Mouse (Mus musculus) midbrain, postnatal 0 days (tissue): ENCODE data around the gene Rcn2. TPM values are rescaled to one million over a fixed set of nuclear protein-coding genes. Genes with fewer than 3 reads are reported as not detected.

Experiments
- ATAC-seq: fragments of 200-750 bp; cut with Nextera tagmentation; 2 replicates; pipeline ENCODE4 v1.8.0; 2017; ENCODE audit warnings: moderate number of reproducible peaks, mild to moderate bottlenecking, moderate TSS enrichment, moderate library complexity; ENCODE audit not compliant: low FRiP score
- DNase-seq: peaks from one replicate; pipeline ENCODE4 v3.0.0-alpha.2; 2015; ENCODE audit warnings: low spot score
- H3K27ac ChIP-seq: fragments of 300-500 bp; sonication (generic); 2 replicates; pipeline ENCODE4 v1.5.1; 2014; ENCODE audit warnings: low read depth, mild to moderate bottlenecking, low read length, mixed read lengths
- H3K27me3 ChIP-seq: fragments of 300-500 bp; sonication (generic); 2 replicates; pipeline ENCODE4 v1.6.1; 2014; ENCODE audit warnings: low read length, control low read depth, mixed read lengths; ENCODE audit not compliant: insufficient read depth
- H3K36me3 ChIP-seq: fragments of 300-500 bp; sonication (generic); 2 replicates; pipeline ENCODE4 v1.6.1; 2014; ENCODE audit warnings: low read length, control low read depth, mixed read lengths; ENCODE audit not compliant: insufficient read depth
- H3K4me1 ChIP-seq: fragments of 300-500 bp; sonication (generic); 2 replicates; pipeline ENCODE4 v1.6.1; 2014; ENCODE audit warnings: mild to moderate bottlenecking, control low read depth, antibody characterized with exemption, low read length, mixed read lengths; ENCODE audit not compliant: insufficient read depth
- H3K4me2 ChIP-seq: fragments of 300-500 bp; sonication (generic); 2 replicates; pipeline ENCODE4 v1.6.1; 2014; ENCODE audit warnings: low read depth, mild to moderate bottlenecking, low read length, mixed read lengths; ENCODE audit not compliant: poor library complexity, severe bottlenecking
- H3K4me3 ChIP-seq: fragments of 300-500 bp; sonication (generic); 2 replicates; pipeline ENCODE4 v1.5.1; 2014; ENCODE audit warnings: low read depth, mild to moderate bottlenecking, low read length, moderate library complexity
- H3K9ac ChIP-seq: fragments of 300-500 bp; sonication (generic); replicated peaks from 2 replicates; pipeline ENCODE4 v1.6.1; 2014; ENCODE audit warnings: mild to moderate bottlenecking, low read length, moderate library complexity, mixed read lengths; ENCODE audit not compliant: poor library complexity, severe bottlenecking
- H3K9me3 ChIP-seq: fragments of 300-500 bp; sonication (generic); 2 replicates; pipeline ENCODE4 v1.6.1; 2016; ENCODE audit warnings: low read length, control low read depth
- CTCF ChIP-seq: IDR thresholded peaks from 2 replicates; pipeline ENCODE4 v1.5.1; 2016; ENCODE audit warnings: antibody characterized with exemption, mild to moderate bottlenecking
- WGBS: fragments of 180-500 bp; shearing (Covaris S2); extraction: QIAGEN DNeasy Blood & Tissue Kit; methylation state at CpG from one replicate; pipeline ENCODE4 v1.1.7; 2014; 5-methylcytosine and 5-hydroxymethylcytosine counted together
- polyA plus RNA-seq: library from polyadenylated mRNA; unstranded; fragments of >200 nt; fragmentation: Nextera tagmentation; extraction: Ambion mirVana; gene quantifications from 2 replicates; pipeline ENCODE4 v1.2.1, GENCODE M21; 2015
- total RNA-seq: library from RNA; depleted of rRNA; stranded (reverse); fragments of >200 nt; gene quantifications from 2 replicates; pipeline ENCODE4 v1.2.3, GENCODE M21; 2014

Gene Rcn2
- total and polyA plus RNA-seq, 2 experiments from 2014 or later: 110 to 295 TPM

DNA sequence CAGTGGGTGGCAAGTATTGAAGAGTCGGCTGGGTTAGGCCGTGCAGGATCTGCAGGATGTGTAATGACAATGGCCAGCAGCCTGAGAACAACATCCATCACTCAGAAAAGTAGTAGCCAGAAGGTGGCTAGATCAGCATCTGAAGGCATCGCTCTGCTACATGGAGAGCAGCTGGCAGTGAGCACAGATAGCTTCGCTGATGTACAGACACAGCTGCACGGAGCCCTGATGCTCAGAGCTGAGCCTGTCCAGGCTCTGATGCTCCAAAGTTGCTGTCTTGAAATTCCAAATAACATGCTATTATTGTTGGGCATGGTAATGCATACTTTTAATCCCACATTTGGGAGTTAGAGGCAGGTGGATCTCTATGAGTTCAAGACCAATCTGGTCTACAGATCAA is 44.9 kb downstream of the Rcn2 start:
- no peak overlapping the region for H3K4me3 ChIP-seq
- no peak overlapping the region for H3K9ac ChIP-seq
- no peaks in the 10 kb centered on the region for H3K9me3 ChIP-seq
- H3K27ac ChIP-seq: no peak overlapping the region
- TF ChIP-seq CTCF: no peak
- no peak for ATAC-seq
- H3K4me1 ChIP-seq: no peaks in the 10 kb centered on the region
- H3K4me2 ChIP-seq: no peak overlapping the region
- no peaks in the 10 kb centered on the region for H3K27me3 ChIP-seq
- H3K36me3 ChIP-seq: no peaks in the 10 kb centered on the region
- DNase-seq: no peak
- 91% methylated on average over 5 of the region's 5 CpGs for WGBS

DNA sequence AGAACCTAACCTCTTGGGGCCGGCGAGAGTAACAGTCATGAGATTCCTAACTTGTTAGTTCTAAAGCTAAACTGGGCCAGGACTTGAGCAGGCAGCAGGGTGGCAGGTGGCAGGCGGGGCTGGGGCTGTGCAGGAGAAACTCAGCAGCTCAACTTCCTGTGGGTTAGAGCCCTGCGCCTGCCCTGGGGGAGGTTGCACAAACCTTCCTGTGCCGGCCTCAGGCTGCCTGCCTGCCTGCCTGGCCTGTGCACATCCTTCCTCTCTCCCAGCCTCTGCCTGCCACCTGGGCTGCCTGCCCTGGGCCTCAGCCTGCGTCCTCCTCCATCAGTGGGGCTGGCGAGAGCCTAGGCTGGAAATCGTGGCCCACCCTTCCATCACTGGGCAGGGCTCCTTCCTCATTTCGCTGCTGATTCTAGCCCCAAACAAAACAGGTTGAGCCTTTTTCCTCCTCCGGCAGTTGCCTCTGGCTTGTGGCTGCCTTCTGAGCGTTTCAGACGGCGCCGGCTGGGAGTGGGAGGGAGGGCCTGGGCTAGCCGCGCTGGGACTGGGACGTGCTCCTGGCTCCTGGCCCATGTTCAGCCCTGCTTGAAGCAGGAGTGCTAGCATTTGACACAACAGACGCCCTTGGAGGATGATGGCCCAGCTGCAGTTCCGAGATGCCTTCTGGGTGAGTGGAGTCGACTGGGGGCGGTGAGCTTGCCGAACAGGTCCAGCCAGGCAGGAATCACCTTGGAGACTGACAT is 48.3 kb downstream of the Rcn2 start, which contains the start of gene Pstpip1:
Gene Pstpip1, plus strand, starts transcription at position 185 of the 743 bp plus-strand sequence.
- peak within 1 kb of the TSS; percentile 14 for H3K27ac ChIP-seq

DNA sequence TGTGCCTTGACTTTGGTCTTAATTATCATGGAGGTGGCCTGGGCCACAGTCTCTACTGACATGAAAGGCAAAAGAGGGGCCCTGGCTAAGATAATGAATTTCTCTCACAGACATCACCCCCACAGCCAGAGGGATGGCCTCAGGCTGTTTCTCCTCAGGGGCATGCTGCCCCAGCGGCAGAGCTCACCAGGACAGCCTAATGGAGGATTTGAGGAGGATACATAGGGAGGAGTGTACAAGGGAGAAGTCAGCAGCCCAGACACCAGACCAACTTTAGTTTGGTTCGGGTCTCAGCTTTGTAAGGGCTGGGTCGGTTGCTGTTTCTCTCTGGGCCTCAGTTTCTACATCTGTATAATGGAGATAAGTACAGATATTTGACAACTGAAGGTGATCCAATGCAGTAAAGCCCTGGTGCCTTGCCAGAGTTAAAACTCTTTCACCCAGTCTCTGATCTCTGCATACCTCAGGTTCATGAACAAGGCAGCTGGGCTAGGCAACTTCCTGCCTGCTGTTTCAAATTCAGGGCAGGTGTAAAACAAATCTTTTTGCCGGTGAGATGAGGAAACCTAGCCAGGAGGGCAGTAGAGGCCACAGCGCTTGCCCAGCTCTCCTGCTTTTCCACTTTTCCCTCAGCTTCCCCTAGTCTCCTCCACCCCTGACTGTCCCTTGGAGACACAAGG is 49.0 kb downstream of the Rcn2 start:
- Histone ChIP-seq H3K27me3 (no peaks in the 10 kb centered on the region), H3K4me1 (no peaks in the 10 kb centered on the region), H3K9ac (no peak overlapping the region), H3K27ac (peak overlapping the region; percentile 14; the same call in 1 of the 2 replicates), H3K4me2 (no peak overlapping the region), H3K36me3 (no peaks in the 10 kb centered on the region), H3K9me3 (no peaks in the 10 kb centered on the region), H3K4me3 (no peak overlapping the region)
- 75% methylated on average over 5 of the region's 5 CpGs for WGBS
- no peak for TF ChIP-seq CTCF
- ATAC-seq (peak; percentile 13; the same call in 1 of the 2 replicates), DNase-seq (no peak)

More for the DNA sequence above, 48.3 kb downstream of the Rcn2 start, which contains the start of gene Pstpip1:
- Histone ChIP-seq H3K4me3 (no peak within 1 kb of the TSS), H3K4me2 (no peak within 1 kb of the TSS), H3K4me1 (no peaks in the 10 kb centered on the region), H3K9me3 (no peaks in the 10 kb centered on the region), H3K36me3 (no peaks in the 10 kb centered on the region), H3K9ac (peak within 1 kb of the TSS; percentile 29; the same call in 1 of the 2 replicates), H3K27me3 (no peaks in the 10 kb centered on the region)
- DNase-seq: peak; percentile 78
- ATAC-seq: peak; percentile 84
- WGBS: 39% methylated on average over 22 of the region's 22 CpGs
- TF ChIP-seq CTCF: no peak

DNA sequence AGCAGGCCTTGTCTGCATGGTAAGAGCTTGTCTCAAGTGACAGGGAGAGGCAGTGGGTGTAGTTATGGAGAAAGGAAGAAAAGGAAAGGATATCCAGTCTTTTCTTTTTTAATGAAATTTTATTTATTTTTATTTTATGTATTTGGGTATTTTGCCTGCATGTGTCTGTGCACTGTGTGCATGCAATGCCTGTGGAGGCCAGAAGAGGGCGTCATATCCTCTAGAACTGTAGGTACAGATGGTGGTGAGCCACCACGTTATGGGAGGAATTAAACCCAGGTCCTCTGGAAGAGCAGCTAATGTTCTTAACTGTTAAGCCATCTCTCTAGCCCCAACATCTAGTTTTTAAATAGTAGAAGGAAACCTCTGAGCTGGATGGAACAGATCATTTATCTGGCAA is 50.5 kb downstream of the Rcn2 start:
- Histone ChIP-seq H3K4me3 (no peak overlapping the region), H3K27me3 (no peaks in the 10 kb centered on the region), H3K9ac (no peak overlapping the region), H3K36me3 (no peaks in the 10 kb centered on the region), H3K27ac (no peak overlapping the region), H3K9me3 (no peaks in the 10 kb centered on the region), H3K4me2 (no peak overlapping the region), H3K4me1 (no peaks in the 10 kb centered on the region)
- DNase-seq (no peak), ATAC-seq (no peak)
- TF ChIP-seq CTCF: peak; percentile 54
- 39% methylated on average over 2 of the region's 2 CpGs for WGBS

DNA sequence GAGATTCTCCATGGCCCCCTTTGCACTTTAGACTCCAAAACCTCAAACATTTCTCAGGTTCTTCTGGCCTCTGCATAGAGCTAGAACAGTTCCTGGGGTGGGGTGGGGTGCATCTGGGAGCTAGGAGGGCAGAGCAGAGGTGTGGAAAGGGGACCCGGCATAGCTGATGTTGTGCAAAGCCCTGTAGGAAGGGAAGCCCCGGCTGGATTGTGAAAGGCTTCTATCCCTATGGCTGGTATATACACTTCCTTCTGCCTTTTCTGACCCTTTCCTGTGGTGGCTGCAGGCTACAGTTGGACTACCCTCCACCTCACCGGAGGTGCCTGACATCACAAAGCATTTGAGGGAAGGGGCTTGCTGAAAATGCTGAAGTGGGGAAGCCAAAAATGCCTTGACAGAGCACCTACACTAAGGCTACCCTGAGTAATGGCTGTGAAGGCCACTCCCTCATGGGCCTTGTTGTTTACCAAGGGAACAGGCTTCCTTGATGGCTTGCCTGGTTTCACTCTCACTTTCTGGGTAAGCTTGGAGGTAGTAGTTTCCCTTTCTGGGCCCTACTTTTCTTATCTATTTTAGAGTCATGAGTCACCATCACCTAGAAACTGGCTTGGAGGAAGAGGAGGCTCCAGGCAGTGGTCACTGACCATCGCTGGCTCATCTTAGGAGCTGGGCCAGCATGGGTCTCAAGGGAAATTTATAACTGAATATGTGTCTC is 56.1 kb downstream of the Rcn2 start:
- no peaks in the 10 kb centered on the region for H3K4me1 ChIP-seq
- DNase-seq (no peak), ATAC-seq (no peak)
- no peaks in the 10 kb centered on the region for H3K9me3 ChIP-seq
- 91% methylated on average over 4 of the region's 4 CpGs for WGBS
- TF ChIP-seq CTCF: no peak
- no peak overlapping the region for H3K27ac ChIP-seq
- H3K4me2 ChIP-seq: no peak overlapping the region
- H3K4me3 ChIP-seq: no peak overlapping the region
- no peak overlapping the region for H3K9ac ChIP-seq
- H3K27me3 ChIP-seq: no peaks in the 10 kb centered on the region
- H3K36me3 ChIP-seq: no peaks in the 10 kb centered on the region
